Mouse (Mus musculus) telencephalon, adult 2 months (tissue): ENCODE results near the gene Tesmin.
A peak's percentile ranks its signal among the peaks of the same experiment; 100 is the strongest.

ENCODE experiments used
- DNase-seq: peaks from one replicate; pipeline ENCODE4 v3.0.0-alpha.2; 2011; ENCODE audit warnings: low read depth, low spot score

Tesmin gene

DNA sequence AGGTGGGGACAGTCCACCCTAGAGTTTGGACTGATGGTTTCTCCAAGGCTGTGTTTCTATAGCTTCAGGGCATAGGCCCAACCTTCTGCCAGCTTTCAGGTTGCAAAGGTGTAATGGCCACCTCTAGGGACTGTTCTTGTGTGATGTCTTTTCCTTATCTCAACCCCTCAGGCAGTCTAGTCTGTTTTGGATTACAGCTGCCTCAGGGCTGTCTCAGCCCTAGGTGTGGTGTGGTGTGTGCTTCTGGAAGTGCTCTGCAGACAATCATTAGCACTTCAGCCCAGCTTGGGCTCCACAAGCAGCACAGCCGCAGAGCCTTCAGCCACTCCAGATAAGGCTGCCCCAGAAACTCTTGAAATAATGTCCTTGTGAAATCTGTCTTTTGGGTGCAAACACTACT, 3.7 kb downstream of the Tesmin start:
- no peak for DNase-seq

DNA sequence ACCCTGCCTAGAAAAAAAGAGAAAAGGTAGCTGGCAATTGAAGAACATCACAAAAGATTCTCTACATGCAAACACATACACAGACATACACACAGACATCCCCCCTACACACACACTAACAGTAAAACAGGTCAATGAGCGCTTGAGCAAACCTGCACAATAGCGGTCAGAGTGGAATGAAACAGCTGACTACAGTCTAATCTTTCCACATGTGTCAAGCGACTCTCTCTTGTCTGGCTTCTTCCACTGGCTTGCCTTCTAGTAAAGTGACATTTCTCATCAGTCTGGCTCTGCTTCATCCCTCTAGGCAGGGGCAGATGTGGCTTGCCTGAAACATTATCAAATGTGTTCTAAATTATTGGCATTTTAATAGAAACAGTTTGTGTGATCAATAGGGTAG, 5.6 kb downstream of the Tesmin start:
- DNase-seq = no peak

DNA sequence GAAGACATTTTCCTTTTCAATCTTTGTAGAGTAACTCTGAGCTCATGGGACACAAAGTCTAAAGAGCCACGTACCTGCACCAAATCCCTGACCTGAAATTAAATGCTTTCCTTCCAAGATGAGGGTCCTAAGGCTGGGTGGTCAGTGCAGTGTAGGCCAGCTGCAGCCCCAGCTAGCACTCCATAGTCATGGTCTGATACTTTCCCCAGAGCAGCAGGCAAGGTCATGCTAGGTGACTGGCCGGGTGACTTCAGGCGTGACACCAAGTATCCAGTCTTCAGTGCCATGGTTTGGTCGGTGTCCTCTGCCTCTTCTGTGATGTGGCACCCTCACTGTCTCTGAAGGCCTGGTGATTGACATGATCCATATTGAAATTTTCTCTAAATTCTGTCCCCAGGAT, 11.4 kb downstream of the Tesmin start:
- DNase-seq = no peak

DNA sequence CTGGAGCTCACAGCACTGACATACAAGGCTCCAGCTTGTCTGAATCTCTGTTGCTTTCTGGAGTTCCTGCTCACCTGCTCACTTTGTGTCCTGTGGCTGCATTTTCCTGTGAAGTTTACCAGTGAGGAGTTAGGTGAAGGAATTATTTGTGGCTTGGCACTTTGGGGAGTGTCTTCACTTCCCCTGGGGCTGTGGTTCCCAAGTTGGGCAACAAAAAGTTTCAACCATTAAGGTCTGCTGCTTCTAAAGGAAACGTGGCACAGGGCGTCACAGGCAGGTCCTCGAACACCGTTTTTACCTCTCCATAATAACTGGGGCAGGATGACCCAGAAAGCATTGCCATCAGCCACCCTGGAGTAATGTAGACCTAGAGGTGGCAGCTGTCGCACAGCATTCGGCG, 12.8 kb downstream of the Tesmin start:
- no peak for DNase-seq

DNA sequence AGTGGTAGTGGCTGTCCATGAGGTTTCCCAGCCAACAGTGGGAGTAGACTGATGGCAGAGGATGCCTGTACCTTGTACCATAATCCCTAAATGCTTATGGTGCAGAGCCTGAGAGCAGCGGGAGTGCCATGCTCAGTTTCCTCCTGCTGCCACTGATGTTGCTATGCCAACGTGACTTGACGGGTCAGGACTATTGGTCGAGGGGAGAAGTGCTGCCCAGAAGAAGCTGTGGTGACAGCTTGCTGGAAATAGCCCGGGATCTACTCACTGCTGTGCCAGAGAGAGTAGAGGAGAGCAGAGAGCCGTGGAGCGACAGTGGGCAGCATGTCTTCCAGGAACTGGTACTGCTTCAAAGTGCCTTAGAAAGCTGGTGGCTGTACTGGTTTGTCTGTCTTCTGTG, 13.3 kb downstream of the Tesmin start:
- no peak for DNase-seq

DNA sequence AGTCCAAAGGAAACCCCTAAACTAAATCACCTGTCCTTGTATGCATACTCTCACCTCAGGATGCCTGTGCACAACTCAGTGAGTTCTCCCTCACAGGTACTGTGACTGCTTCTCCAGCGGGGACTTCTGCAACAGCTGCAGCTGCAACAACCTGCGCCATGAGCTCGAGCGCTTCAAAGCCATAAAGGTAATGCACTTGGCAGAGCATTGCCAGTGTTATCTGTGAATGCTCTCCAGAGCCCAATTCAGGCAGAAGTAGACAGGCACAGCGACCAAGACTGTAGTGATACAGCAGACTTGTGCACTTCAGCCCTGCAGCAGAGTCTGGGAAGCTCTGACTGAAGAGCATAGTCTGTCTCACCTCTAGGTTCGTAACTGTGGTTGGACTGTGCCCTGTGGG, 13.7 kb downstream of the Tesmin start:
- DNase-seq = no peak

DNA sequence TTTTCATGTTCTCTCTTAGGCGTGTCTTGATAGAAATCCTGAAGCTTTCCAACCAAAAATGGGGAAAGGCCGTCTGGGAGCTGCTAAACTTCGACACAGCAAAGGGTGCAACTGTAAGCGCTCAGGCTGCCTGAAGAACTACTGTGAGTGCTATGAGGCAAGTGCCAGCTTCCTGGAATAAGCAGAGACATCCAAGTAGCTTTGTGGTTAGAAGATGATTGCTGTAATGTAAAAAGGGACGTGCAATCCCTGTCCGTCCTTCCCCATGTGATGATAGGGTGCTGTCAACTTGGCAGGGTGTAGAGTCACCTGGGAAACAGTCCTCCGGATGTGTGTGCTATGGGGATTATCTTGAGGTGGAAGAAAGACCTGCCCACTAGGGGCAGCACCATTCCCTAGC, 15.4 kb downstream of the Tesmin start:
- no peak for DNase-seq

DNA sequence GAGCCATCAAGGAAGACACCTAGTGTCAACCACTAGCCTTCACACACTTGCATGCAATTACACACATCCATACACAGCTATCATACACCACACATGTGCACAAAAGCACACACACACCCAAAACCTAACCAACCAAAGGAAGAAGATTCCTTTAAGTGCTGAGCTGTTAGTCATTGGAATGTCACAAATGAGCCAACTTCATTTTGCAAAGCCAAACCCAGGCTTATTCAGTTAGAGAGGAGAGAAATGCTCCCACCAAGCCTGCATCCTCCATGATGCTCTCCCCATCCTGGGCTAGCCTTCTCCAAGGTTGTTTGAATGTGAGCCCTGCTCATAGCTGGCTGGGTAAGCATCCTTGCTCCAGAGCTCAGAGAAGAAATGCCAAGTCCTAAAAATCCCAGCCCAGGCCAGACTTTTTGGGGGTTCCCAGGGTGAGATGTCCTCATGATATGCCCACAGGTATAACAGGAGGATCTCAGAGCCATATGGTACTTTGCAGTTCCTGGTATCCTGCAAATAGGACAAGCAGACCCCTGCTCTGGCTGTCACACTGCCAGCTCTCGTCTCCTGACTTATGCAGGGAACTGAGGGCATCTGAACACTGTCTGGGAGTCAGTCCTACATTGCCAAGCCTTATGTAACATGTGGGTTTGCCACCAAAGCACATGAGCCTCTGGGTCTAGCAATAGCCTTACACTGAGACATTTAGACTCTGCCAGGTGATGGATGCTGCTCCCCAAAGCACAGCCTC, 17.0 kb downstream of the Tesmin start:
- DNase-seq = no peak

DNA sequence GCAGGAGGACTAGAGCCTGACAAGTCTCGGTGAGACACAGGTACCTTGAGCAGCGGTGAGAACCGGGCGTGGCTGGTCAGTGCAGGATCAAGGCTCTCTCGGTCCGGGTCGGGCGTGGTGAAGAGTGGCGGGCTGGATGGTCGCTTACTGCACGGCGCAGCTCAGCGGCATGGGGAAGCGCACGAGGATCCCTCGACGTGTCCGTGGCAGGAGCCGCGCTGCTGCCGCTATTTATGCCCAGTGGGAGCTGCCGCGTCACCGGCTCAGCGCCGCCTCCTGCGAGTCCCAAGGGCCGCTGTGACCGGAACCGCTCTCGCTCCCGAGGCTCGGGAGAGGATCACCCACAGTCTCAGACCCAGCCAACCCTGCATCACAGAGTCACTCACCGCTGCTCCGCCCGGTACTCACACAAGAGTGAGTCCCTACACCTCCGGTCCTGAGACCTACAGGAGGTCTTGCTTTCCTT, 25.6 kb downstream of the Tesmin start, which contains the start of gene Gal:
TSS of gene Gal (minus strand) at position 277 of the 466 bp plus-strand sequence.
- no peak for DNase-seq

DNA sequence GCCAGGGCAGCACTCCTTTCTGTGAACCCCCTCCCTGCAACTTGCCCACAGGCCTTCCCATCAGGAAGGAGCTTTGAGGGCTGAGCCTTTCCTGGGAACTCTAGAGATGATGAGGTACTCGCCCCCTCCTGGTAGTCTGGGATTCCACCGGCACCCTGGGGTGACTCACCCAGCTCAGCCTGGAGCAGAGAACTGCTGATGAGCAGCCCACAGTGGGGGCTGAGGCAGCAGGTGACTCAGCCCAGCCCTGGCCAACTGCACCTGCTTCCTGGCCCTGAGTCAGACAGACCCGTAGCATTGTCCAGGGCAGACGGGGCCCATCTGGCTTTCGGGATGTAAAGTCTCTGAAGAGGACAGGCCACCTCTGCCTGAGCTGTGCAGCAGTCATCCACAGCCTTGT, 30.6 kb downstream of the Tesmin start:
- DNase-seq = peak; percentile 12

DNA sequence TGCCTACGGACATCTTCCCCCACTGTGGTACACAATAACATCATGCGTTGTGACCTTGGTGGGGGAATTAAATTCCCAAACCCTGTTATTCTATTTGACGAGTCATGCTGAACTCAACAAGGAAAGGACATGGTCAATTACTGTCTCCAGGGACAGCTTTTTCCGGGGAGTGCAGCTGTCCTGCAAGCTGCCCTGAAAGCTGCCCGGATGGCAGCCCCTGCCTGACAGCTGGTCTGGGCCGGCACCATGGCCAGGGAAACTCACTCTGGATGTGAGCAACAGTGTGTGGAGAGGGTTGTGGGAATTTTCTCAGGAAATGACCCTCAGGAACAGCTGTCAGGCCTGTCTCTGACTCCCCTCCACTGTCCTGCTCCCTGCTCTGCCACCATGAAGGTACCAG, 33.8 kb downstream of the Tesmin start:
- DNase-seq = no peak

DNA sequence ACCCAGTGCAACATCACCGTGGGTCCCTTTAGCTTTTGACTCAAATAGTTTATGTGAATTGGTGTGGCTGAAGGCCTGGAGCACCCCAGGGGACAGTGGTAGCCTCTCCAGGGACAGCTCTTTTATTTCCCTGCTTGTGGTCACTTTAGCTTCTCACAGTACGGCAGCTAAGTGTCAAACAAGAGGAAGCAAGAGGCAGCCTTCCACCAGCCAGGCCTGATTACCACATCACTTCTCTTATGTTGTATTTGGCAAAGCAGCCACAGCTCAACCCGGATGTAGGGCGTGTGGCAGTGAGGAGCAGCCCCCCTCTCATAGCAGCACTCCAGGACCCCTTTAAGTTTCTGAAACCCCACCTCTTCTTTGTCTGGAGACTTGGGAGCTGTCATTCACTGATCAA, 34.3 kb downstream of the Tesmin start:
- DNase-seq = no peak

DNA sequence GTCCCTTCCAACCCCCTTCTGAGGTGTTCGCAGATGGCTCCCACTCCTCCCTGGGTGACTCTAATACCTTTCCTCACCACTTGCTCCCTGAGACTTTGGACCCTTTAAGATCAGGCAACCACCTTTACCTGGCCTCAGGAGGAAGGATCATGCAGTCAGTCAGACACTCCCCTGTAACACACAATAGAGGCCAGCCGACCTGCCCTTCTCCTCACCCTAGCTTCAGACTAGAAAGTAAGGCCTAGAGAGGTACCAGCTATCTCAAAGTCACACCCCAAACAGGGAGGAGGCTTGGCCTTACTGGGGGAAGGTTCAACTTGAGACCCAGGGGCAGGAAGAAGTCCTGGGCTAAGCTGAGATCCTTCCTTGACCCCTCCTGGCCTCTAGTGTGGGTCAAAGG, 35.6 kb downstream of the Tesmin start:
- no peak for DNase-seq

DNA sequence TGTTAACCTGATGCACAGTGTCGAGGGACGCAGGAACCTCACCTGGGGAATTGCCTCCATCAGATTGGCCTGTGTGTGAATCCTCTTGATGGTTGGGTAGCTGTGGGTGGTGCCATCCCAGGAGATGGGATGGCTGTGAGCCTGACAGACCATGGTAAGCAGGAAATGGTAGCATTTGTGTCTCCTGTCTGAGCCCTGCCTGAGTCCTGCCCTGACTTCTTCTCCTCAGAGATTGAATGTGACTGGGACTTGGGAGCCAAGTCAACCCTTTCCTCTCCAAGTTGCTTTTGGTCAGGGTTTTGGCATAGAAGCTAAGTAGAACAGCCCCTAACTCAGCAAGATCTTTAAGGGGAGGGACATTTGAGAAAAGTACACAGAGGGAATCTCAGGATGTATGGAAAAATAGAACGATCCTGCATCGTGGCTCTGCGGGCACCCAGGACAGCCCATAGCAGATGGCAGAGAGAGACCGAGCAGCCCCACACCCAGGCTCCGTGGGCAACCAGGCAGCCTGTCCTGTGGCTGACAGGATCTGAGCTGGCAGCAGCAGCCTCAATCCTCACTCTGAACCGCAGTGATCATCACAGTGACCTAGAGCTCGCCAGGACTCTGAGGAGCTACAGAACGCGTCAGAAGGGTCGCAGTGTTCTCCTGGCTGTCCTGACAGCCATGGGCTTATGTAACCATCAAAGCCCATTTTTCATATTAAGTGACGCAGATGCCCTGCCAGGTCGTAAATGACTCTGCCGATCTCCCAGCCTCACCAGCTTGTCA, 39.6 kb downstream of the Tesmin start:
- no peak for DNase-seq

DNA sequence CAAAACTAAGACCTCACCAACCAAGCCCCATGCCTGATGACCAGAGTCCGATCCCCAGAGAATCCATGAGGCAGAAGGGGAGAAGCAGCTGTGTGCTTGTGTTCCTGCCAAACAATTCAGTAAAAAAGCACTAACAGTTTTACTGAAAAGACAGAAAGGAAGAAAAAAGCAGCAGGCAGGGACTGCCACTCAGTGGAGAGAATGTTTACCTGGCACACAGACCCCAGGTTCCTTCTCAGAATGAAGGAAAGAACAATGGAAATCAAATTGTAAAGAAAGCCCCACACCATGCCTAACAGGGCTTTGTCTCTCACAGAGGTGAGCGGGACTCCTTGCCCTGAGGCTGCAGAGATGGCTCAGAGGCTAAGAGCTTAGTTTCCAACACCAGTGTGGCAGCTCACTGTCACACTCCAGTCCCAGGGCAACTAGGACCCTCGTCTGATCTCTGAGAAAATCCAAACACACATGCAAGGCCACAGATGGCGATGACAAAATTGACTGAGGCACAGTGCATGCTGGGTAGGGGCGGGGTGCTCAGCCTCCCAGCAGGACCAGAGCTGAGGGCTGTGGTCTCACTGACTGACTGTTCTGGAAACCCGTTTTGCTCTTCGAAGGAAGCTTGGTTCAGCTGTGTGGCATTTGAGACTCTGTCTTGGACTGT, 40.6 kb downstream of the Tesmin start:
- DNase-seq = no peak

DNA sequence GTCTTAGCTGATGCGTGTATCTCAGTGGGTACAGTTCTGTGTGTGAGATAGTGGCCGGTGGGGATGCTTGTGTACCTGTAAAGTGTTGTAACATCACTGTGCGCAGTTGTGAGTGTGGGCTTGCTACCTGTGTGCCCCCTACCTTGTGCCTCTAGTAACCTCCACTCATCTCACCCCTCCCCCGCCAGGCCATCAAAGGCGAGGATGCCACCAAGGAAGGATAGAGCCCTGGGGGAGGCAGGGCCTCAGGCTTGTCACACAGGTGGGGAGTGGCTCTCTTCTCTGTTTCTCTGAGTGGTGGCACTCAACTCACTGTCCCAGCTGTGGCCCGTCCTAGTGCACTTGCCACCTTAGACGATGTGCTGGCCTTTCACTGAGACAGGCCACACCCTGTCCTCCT, 42.4 kb downstream of the Tesmin start:
- no peak for DNase-seq

DNA sequence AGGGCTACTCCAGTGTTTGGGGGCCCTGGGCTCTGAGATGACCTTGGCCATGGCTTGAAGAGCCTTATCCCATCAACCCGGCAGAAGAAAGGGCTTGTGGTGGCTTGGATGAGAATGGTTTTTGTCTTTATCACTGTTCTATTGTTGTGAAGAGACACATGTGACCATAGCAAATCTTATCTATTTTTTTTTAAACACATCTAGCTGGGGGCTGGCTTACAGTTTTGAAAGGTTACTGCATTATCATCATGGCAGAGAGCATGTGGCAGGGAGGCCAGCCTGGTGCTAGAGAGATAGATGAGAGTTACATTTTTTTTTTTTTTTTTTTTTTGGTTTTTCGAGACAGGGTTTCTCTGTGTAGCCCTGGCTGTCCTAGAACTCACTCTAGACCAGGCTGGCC, 43.3 kb downstream of the Tesmin start:
- DNase-seq = no peak

DNA sequence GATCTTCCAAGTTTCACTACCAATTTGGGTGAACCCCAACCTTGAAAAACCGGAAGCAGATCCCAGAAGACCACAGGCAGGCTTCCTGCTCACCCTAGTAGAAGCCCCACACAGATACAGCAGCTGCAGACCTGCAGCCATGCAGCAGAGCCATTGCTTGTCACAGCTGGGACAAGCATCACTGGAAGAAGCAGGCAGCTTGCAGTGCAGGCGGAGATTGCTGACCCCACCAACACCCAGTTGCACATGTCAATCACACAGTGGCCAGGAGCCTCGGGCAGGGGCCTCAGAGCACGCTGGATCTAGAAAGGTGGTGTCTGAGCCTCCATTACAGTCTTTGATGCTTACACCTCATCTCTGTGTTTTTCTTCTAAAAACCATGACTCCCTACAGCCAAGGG, 45.5 kb downstream of the Tesmin start:
- DNase-seq = no peak

DNA sequence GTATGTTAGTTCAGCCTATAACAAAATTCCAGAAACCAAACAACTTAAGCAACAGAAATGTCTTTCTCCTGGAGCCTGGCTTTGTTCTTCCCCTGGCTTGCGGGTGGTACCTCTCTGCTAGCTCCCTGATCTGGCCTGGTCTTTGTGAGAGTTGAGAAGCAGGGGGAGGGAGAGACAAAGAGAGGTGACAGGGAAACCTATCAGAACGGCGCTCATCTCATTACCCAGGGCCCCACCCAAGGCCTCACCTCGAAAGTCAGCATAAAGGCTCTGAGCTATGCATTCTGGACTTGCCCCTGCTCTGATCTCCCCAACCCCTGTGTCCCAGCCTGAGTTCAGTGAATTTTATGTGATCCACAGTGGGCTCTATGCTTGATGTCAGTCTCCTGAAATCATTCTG, 46.0 kb downstream of the Tesmin start:
- no peak for DNase-seq

DNA sequence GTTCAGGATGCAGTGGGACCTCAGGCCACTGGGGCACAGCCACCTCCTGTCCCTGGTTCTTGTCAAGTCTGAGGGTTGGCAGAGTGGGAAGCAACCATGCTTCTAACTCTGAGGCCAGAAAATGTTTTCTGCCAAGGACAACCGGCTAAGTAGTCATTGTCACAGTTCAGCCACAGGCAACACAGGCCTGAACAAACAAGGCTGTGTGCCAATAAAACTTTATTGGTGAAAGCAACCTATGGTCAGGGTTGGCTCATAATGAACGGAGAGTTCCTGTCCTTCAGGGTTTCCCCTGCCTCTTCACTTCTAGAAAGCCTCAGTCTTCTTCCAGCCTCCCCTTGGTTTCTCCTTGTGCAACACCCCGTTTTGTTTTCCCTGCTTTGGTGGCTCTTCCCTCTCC, 47.2 kb downstream of the Tesmin start:
- no peak for DNase-seq

DNA sequence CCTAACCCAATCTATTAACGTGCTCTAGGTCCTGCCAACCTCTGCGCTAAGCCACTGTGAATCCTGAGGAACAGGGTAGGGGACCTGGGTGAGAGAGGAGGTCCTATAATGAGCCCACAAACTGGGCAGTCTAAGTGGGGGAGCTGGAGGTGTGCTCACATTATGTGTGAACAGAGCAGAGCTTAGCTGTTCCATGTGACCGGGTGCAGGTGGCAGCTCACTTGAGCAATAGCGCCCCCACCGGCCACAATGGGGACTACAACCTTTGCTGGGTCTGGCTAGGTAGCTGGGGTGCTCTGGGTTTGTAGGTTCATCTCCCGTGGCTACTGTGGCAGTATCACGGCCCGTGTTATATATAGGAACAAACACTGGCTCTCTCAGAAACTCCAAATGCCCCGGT, 48.2 kb downstream of the Tesmin start:
- no peak for DNase-seq

DNA sequence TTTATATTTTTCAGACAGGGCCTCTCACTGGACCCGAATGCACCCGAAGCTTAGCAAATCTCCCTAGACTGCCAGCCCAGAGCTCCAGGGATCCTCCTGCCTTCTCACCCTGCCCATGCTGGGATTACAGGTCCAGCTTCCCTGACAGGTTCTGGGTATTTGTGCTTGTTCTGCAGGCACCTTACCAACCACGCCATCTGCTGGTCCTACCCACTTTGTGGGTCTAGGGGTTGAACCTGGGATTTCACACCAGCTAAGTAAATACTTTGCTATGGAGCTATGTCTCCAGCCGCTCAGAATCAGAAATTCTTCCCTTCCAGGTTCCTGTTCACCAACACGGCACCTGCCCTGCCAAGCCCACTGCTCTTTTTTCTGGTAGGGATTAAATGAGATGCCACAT, 49.3 kb downstream of the Tesmin start:
- no peak for DNase-seq

DNA sequence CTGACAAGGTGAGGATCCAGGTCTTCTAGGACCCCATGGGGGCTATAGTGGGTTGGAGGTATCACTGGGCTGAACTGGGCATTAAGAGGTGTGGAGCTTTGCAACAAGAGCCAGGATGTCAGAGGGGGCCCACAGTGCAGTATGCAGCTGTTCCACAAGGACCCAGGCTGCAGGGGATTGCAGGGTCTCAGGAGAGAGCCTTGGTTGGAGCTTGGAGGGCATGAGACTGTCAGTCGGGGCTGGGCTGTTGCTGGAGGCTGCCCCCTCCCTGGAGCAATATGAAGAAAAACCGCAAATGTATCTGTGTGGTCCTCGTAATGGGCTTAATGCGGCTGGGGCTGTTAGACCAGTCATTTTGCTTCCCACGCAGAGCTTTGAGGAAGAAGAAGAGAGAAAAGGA, 52.0 kb downstream of the Tesmin start:
- no peak for DNase-seq
